In genomic region chr4:95137413-95138143, GRCm38 (mm10) we compare ENCODE assay signal across 9 mouse cellular contexts.
DNase-seq lines count a peak whose midpoint lies in the region; ATAC-seq lines count a peak whose summit lies in the region.
"Had no signal": no experiment of that assay in that cellular context is flagged by ENCODE, and none has a peak within 500 bp of the region (broad histone marks: within the 10 kb centered on the region; RNA-seq: fewer than 3 reads in every experiment).

No protein-coding gene starts in this region.

- 66% methylated on average over 12 of the region's 12 CpGs for WGBS in heart, embryonic 10.5 days
- 22% methylated on average over 12 of the region's 12 CpGs for WGBS in forebrain, embryonic 12.5 days

- H3K9ac ChIP-seq in forebrain, embryonic 12.5 days = no peak overlapping the region; the same call in 1 of the 2 replicates
- H3K9ac ChIP-seq: stomach, embryonic 15.5 days had no signal

- H3K4me3 ChIP-seq in heart, embryonic 10.5 days = no peak overlapping the region
- no peak overlapping the region for H3K4me3 ChIP-seq in forebrain, embryonic 12.5 days (replicated peaks)
- H3K4me3 ChIP-seq: stomach, embryonic 15.5 days had no signal

- H3K27ac ChIP-seq in heart, embryonic 10.5 days = peak overlapping the region; percentile 42
- peak overlapping the region; percentile 11 for H3K27ac ChIP-seq in forebrain, embryonic 12.5 days
- H3K27ac ChIP-seq: stomach, embryonic 15.5 days had no signal

- H3K27me3 ChIP-seq in heart, embryonic 10.5 days (ENCODE audit: insufficient read depth, poor library complexity, severe bottlenecking) = no peaks in the 10 kb centered on the region
- peaks cover 24% of the 10 kb centered on the region for H3K27me3 ChIP-seq in forebrain, embryonic 12.5 days
- H3K27me3 ChIP-seq: stomach, embryonic 15.5 days had no signal

- no peaks in the 10 kb centered on the region for H3K9me3 ChIP-seq in heart, embryonic 10.5 days
- H3K9me3 ChIP-seq in forebrain, embryonic 12.5 days = no peaks in the 10 kb centered on the region
- H3K9me3 ChIP-seq: stomach, embryonic 15.5 days had no signal

- no peaks in the 10 kb centered on the region for H3K36me3 ChIP-seq in heart, embryonic 10.5 days
- no peaks in the 10 kb centered on the region for H3K36me3 ChIP-seq in forebrain, embryonic 12.5 days (replicated peaks)
- H3K36me3 ChIP-seq: stomach, embryonic 15.5 days had no signal

- peaks cover 20% of the 10 kb centered on the region for H3K4me1 ChIP-seq in heart, embryonic 10.5 days
- peaks cover 49% of the 10 kb centered on the region for H3K4me1 ChIP-seq in forebrain, embryonic 12.5 days

- H3K4me2 ChIP-seq in forebrain, embryonic 12.5 days = peak overlapping the region; percentile 27
- H3K4me2 ChIP-seq: stomach, embryonic 15.5 days had no signal

- no peak for DNase-seq in heart, embryonic 10.5 days (ENCODE audit: low spot score)
- DNase-seq in heart, adult 9 months (ENCODE audit: low spot score in 2 of 2) = no peak
- DNase-seq in NIH3T3 (ENCODE audit: low read depth) = peak; percentile 49
- peak; percentile 65 for DNase-seq in mesoderm, embryonic 11.5 days (ENCODE audit: low read depth, low spot score)
- DNase-seq in thymus, postnatal 0 days (ENCODE audit: low spot score) = no peak
- no peak for DNase-seq in cerebellum, adult 11 months
- no peak for DNase-seq in ovary, adult 18-20 months (ENCODE audit: low spot score)

- ATAC-seq in forebrain, embryonic 12.5 days (ENCODE audit: low FRiP score) = peak; percentile 88

Comparison
In these comparisons a context has a peak if more than half of its experiments do, and no peak if none do; other contexts are left out.
1. DNase-seq: peak in NIH3T3 (single experiment) and mesoderm, embryonic 11.5 days (single experiment); none in heart, embryonic 10.5 days (single experiment), heart, adult 9 months (0 of 2), thymus, postnatal 0 days (single experiment), cerebellum, adult 11 months (single experiment) and ovary, adult 18-20 months (single experiment).